Mouse (Mus musculus) kidney, adult 9 months (tissue): ENCODE measurements at regions not wholly inside any gene's neighbourhood (a gene's known extent, or its start where the extent isn't known, plus 50 kb on each side); places are given as distances from the start of the nearest gene placed in this dataset.
A peak's percentile ranks its signal among the peaks of the same experiment; 100 is the strongest.

ENCODE experiments used
- DNase-seq: peaks from one replicate; pipeline ENCODE4 v3.0.0; 2022

GRCm38 (mm10) chr10:83906751-83907150 lies 184.1 kb downstream of the 1500009L16Rik start:
- no peak for DNase-seq

GRCm38 (mm10) chr10:83910649-83911370 lies 188.1 kb downstream of the 1500009L16Rik start:
- no peak for DNase-seq

DNA sequence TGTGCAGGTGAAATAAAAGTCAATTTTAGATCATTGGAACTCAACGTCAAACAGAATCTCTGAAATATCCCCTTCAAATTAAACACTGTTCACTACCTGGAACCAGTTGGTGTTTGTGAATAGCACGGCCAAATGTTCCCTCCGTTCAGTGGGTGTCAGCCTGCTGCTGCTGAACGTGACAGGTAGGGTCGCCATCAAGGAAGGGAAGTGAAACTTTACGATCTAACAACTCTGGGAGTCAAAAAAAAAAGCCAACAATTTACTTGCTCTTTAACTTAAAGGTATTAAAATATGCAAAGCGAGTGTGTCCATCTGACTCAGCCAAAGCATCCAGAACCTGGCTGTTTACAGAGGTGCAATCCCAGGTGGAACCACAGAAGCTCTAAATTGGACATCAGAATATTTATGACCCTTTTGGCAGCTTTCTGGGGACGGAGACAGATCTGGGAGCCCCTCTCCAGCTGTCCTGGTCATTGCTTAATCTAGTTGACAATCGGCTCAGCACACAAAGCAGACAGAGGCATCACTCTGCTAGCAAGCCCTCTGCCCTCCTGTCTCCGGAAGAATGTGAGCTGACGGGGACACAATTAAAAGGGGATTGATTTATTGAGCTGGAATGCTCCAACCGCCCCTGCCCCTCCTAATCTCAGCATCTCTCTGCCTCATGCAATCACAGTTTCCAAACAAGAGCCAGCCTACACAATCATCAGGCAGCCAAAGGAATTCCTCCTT lies 191.9 kb downstream of the 1500009L16Rik start:
- no peak for DNase-seq

GRCm38 (mm10) chr10:83915133-83915730 lies 192.6 kb downstream of the 1500009L16Rik start:
- DNase-seq = no peak

DNA sequence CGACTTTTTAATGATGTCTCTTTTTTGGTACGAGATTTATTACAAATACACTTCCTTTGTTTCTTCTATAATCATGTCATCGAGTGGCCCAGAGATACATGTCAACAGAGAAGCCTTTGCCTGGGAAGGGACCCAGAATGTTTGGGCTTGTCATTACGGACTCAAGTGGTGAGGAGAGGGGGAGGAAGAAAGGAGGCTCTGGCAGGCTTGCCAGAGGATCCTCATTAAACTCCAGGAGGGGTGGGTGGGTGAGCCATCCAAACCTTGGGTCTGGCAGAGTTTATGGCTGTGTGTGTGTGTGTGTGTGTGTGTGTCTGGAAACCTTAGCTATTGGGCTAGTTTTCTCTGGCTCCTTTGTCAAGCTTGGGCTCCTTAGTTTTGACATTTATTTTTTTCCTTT lies 204.3 kb downstream of the 1500009L16Rik start:
- no peak for DNase-seq

GRCm38 (mm10) chr10:83927554-83927953 lies 204.9 kb downstream of the 1500009L16Rik start:
- no peak for DNase-seq

DNA sequence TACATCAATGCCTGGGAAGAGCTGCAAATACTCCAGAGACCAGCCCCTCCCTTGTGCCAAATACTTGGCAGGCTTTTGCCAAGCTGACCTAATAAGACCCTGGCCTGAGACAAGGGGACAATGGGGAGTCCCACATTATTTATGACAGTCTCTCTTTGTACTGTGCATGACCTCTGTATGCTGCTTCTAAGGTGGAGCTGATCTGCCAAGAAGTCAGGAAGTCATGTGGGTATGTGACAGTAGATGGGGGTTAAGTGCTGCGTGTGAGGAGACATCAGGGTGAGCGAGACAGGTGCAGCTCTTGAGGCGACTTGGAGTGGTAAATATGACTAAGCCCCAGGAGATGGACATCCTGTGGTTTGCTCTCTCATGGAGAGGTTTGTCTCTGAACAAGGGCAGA lies 209.1 kb downstream of the 1500009L16Rik start:
- DNase-seq = peak; percentile 76

GRCm38 (mm10) chr10:83933201-83933600 lies 210.5 kb downstream of the 1500009L16Rik start:
- peak; percentile 45 for DNase-seq

DNA sequence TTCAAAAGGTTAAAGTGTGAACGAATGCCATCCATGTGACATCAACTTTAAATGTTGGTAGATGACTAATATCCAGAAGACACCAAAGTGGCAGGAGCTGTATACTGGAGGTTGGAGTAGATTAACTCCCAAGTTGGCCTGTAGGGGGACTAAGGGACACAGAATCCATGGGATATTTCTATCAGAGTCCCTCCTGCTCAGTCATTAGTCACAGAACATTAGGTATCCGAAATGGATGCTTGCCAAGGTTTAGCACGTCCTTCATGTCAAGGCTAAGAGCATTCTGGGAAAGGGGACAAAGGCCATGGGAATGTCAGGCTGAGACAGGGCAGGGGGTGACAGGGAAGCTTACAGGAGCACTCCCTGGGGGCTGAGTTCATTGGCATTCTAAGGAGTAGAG lies 211.8 kb downstream of the 1500009L16Rik start:
- peak; percentile 70 for DNase-seq

GRCm38 (mm10) chr10:83937168-83937567 lies 214.5 kb downstream of the 1500009L16Rik start:
- peak; percentile 77 for DNase-seq

- DNase-seq = no peak
Measured at GRCm38 (mm10) chr10:83942101-83942500, 219.4 kb downstream of the 1500009L16Rik start.

GRCm38 (mm10) chr10:83944158-83944557 lies 221.5 kb downstream of the 1500009L16Rik start:
- DNase-seq = no peak

DNA sequence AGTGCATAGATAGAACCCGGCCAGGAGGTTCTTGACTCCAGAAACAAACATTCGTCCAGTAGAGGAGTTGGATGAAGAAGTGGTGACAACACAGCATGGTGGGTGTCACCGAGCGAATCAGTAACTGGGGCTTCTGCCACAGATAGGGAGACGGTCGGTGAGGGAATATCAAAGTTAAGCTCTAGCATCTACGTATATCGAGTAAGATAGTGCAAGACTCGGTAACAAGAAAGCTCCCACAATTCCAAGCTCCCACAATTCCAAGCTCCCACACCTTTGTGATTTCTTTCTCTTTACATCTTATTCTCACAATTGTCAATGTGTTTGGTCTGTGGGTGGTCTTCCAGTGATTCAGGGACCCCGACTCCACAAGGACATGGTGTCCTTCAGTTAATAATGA lies 222.2 kb downstream of the 1500009L16Rik start:
- no peak for DNase-seq

DNA sequence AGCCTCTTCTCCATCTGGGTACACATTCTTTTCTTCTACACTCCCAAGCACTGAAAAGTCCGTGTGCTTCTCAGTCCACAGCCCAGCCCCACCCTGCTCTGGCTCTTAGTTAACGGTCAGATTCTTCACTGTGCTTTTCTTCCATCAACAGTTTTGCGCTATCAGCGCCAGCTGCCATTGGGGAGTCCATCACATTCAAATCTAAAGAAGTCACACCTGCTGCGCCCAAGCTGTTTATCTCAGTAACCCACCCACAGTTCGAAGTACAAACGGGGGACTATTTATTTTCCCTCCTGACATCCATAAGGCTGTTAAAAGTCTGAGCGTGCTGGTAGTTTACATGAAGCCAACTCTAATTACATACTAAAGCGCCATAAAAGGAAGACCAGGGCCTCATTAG lies 222.8 kb downstream of the 1500009L16Rik start:
- no peak for DNase-seq

GRCm38 (mm10) chr10:83946186-83947176 lies 223.8 kb downstream of the 1500009L16Rik start:
- DNase-seq = no peak

DNA sequence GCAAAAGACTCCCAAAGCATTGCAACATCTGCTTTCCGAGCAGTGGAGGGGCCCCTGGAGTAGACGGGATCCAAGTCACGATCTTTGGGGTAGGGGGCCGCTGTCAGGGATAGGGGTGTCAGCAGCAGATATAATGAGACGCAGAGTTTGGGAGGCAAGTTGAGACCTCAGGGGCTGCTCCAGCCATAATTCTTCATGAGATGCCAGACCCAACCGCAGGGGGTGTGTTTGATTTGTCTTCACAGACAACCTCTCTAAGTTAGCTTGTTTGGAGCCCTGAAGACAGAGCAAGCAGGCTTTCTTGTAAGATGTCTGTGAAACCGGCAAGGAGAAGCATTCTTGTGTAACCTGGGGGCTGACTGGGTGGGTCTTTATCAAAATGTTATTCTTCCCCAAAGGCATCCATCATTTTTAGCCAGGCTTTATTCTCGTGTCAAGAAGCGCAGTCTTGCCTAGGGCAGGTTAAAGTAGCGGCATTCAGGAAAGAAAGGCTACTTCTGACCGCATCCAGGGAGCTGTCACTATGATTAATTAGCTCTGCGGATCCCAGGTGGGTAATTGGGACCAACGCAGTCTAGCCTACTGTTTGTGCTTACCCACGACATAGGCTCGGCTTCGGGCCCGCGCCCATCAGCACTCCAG lies 234.6 kb downstream of the 1500009L16Rik start:
- no peak for DNase-seq

- no peak for DNase-seq
Measured at GRCm38 (mm10) chr10:83958397-83958796, 235.7 kb downstream of the 1500009L16Rik start.

DNA sequence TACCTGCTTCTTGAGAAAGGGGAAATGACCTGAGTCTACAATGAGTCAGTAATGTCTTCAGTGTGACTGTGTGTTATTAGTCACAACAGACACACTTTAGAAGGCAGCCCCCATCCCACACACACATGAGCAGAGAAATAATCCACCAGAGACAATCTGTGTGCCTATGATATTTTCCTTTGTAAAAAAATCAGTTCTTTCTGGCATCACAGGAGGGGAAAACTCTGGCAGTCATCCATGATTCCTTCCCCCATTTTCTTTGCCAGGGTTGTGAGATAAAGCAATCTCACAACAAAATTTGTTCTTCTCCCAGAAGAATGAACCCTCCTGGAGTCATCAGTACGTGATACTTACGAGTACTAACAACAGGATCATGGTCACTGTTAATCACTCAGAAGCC lies 236.2 kb downstream of the 1500009L16Rik start:
- no peak for DNase-seq

GRCm38 (mm10) chr10:83963232-83963760 lies 240.6 kb downstream of the 1500009L16Rik start:
- DNase-seq = no peak

DNA sequence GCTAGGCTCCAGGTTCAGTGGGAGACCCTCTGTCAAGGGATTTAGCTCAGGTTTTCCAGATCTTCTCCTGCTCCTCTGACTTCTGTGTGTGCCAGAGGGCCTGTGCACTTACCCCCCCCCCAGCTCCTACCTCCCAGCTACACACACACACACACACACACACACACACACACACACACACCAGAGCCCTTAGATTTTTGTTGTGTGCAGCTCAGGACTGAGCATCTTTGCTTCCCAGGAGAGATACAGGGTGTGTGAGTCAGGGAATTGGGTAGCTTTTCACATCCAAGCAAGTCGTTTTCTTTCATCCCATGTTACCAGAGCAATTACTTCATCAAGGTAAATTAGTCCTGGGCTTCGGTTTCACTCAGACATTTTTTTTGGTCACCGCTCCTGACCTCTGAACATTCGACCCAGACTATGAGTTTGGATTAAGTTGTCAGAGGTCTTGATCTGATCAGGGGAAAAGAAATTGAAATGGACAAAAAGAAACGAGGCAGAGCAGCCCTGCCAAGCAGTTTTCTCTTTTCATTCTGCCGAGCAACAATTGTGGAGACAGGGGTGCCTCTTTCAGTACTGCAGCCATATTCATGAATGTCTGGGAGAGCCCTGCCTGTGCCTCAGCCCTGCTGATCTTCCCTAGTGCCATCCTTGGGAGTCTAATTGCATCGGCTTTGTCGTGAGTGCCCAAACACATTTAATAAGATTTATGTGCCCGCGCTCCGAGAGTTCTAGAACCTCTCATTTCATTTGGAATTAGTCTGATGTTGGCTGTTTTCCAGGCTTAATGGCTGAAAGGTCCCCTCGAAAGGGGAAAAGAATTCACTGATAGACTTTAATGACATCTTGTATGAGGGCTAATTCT lies 241.3 kb downstream of the 1500009L16Rik start:
- DNase-seq = no peak

GRCm38 (mm10) chr10:83964838-83965237 lies 242.2 kb downstream of the 1500009L16Rik start:
- DNase-seq = no peak
